Mouse (Mus musculus): Measurements from ENCODE around the gene Tgfbi.

DNA sequence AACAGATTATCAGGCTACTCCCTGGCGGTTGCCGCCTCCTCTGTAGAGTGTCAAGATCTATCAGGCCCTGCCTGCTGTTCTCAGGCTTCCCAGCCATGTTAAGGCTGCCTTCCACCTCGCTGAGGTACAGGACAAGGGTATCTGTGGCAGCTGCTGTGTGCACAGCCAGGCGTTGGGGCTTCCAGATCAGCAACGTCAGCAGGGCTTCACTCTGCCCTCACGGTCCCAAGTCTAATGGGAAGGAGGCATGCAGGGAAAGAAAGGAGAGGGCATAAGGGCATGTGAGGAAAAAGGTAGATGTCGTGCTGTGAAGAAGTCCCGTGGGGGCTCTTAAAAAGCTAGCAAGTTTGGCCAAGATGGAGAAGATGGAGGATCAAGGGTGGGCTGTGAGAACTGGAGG, 14.1 kb upstream of the Tgfbi start:
- TF ChIP-seq CTCF (IDR thresholded peaks at IDR 0.05; ENCODE audit: low read depth, low read length): no peak
- TF ChIP-seq GATA1 (IDR thresholded peaks at IDR 0.05; ENCODE audit: borderline replicate concordance, low read length): no peak
